14 mouse cellular contexts compared by ENCODE assay signal in the genomic region with DNA sequence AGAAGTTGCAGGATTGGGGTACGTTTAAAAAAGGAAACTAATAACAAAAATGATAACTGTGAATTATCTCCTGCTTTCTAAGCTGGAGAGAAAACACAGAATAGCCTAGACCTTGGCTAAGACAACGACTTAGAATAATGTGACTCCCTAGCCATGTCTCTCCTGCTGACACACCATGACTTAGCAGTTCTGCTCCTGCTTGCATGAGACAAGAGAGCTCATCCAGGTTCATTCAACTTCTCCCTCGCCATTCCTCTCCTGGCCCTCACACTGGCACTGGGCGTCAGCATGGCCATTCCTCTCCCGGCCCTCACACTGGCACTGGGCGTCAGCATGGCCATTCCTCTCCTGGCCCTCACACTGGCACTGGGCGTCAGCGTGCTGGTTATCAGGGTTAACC. TPM values are rescaled to one million over a fixed set of nuclear protein-coding genes. Genes with fewer than 3 reads are reported as not detected.
DNase-seq lines count a peak whose midpoint lies in the region; ATAC-seq and TF ChIP-seq lines count a peak whose summit lies in the region.
"Had no signal": no experiment of that assay in that cellular context is flagged by ENCODE, and none has a peak within 500 bp of the region (broad histone marks: within the 10 kb centered on the region; RNA-seq: fewer than 3 reads in every experiment).

No protein-coding gene starts in this region.

- H3K9ac ChIP-seq in MEL (ENCODE audit: control insufficient read depth, low read depth, low read length, poor library complexity, severe bottlenecking): peak overlapping the region; percentile 71
- H3K9ac ChIP-seq in liver, embryonic 16.5 days (ENCODE audit: low read depth, low read length): peak overlapping the region; percentile 64
- H3K9ac ChIP-seq in hindbrain, postnatal 0 days (replicated peaks; ENCODE audit: low read length): no peak overlapping the region
- H3K9ac ChIP-seq: limb, embryonic 12.5 days; midbrain, embryonic 12.5 days had no signal

- 15% methylated on average over 8 of the region's 8 CpGs for WGBS in liver, embryonic 16.5 days (ENCODE audit: insufficient replicate concordance)
- 89% methylated on average over 8 of the region's 8 CpGs for WGBS in hindbrain, postnatal 0 days

- TF ChIP-seq CTCF in MEL (IDR thresholded peaks at IDR 0.05 in 2 of 3, conservative IDR thresholded peaks at IDR 0.05 in 1 of 3; ENCODE audit: control insufficient read depth in 1 of 3, insufficient read depth in 1 of 3, low read depth in 2 of 3, low read length in 3 of 3, poor library complexity in 1 of 3, severe bottlenecking in 1 of 3): no peak
- TF ChIP-seq CTCF in hindbrain, postnatal 0 days (IDR thresholded peaks at IDR 0.05; ENCODE audit: low read depth): no peak

- peak; percentile 19 to 28 for DNase-seq in heart, adult 9 months (ENCODE audit: low spot score in 2 of 2)
- DNase-seq in heart, postnatal 14 days: no peak
- DNase-seq in MEL (ENCODE audit: low read depth, low spot score): peak; percentile 91
- DNase-seq in layer of hippocampus, postnatal 25 days (ENCODE audit: extremely low spot score in 1 of 2, low spot score in 1 of 2): no peak
- no peak for DNase-seq in layer of hippocampus, postnatal 36 days
- no peak for DNase-seq in hindbrain, postnatal 0 days (ENCODE audit: low spot score)
- DNase-seq: cerebellum, adult 9-10 months; thymus, postnatal 14 days had no signal

- no peaks in the 10 kb centered on the region for H3K9me3 ChIP-seq in MEL (replicated peaks; ENCODE audit: insufficient read depth, low read length)
- no peaks in the 10 kb centered on the region for H3K9me3 ChIP-seq in liver, embryonic 16.5 days (replicated peaks; ENCODE audit: control insufficient read depth, low read length)
- H3K9me3 ChIP-seq in hindbrain, postnatal 0 days (ENCODE audit: low read length): no peaks in the 10 kb centered on the region
- H3K9me3 ChIP-seq: limb, embryonic 12.5 days; midbrain, embryonic 12.5 days had no signal

- peak; percentile 55 to 67; a peak in 3 of 4 replicates for TF ChIP-seq EP300 in MEL (IDR thresholded peaks at IDR 0.05; ENCODE audit: low read depth in 1 of 2, low read length in 2 of 2)

- H3K4me3 ChIP-seq in MEL (ENCODE audit: control insufficient read depth in 1 of 2, insufficient read depth in 1 of 2, low read depth in 2 of 2, low read length in 2 of 2): peak overlapping the region; percentile 21 to 43; a peak in 3 of 4 replicates
- H3K4me3 ChIP-seq in liver, embryonic 16.5 days (ENCODE audit: low read depth, low read length): peak overlapping the region; percentile 78
- no peak overlapping the region for H3K4me3 ChIP-seq in hindbrain, postnatal 0 days (ENCODE audit: low read length)
- H3K4me3 ChIP-seq: limb, embryonic 12.5 days; midbrain, embryonic 12.5 days had no signal

- H3K4me1 ChIP-seq in MEL (ENCODE audit: control insufficient read depth in 1 of 2, insufficient read depth in 2 of 2, low read length in 2 of 2): peaks cover 32 to 38% of the 10 kb centered on the region in 2 experiments
- peaks cover 50% of the 10 kb centered on the region for H3K4me1 ChIP-seq in liver, embryonic 16.5 days (ENCODE audit: control insufficient read depth, low read depth, low read length)
- H3K4me1 ChIP-seq in hindbrain, postnatal 0 days (ENCODE audit: insufficient read depth, low read length): peaks cover 7% of the 10 kb centered on the region; the same call in 1 of the 2 replicates

- peak; percentile 23; the same call in 1 of the 2 replicates for ATAC-seq in common myeloid progenitor, adult 5-6 weeks (replicated peaks; ENCODE audit: low read depth, poor library complexity, severe bottlenecking)
- peak; percentile 43 for ATAC-seq in liver, embryonic 16.5 days (ENCODE audit: low read depth)
- ATAC-seq in hindbrain, postnatal 0 days: no peak
- ATAC-seq: Patski had no signal

- H3K27ac ChIP-seq in MEL (ENCODE audit: control insufficient read depth, low read depth, low read length): peak overlapping the region; percentile 96
- peak overlapping the region; percentile 89 for H3K27ac ChIP-seq in liver, embryonic 16.5 days (ENCODE audit: low read length)
- H3K27ac ChIP-seq in hindbrain, postnatal 0 days: no peak overlapping the region
- H3K27ac ChIP-seq: kidney, postnatal 0 days; limb, embryonic 12.5 days; midbrain, embryonic 12.5 days had no signal

- H3K4me2 ChIP-seq in liver, embryonic 16.5 days (ENCODE audit: low read depth, low read length): peak overlapping the region; percentile 89
- H3K4me2 ChIP-seq in hindbrain, postnatal 0 days (ENCODE audit: low read depth, low read length): no peak overlapping the region
- H3K4me2 ChIP-seq: limb, embryonic 12.5 days; midbrain, embryonic 12.5 days had no signal

- peaks cover 42% of the 10 kb centered on the region for H3K79me2 ChIP-seq in MEL (ENCODE audit: control insufficient read depth, insufficient read depth, low read length, poor library complexity)

- TF ChIP-seq RAD21 in MEL (IDR thresholded peaks at IDR 0.05; ENCODE audit: low read depth, low read length): no peak

- peaks cover 12 to 32% of the 10 kb centered on the region in 2 experiments for H3K36me3 ChIP-seq in MEL (ENCODE audit: control insufficient read depth in 1 of 2, insufficient read depth in 2 of 2, low read length in 2 of 2)
- peaks cover 15% of the 10 kb centered on the region for H3K36me3 ChIP-seq in liver, embryonic 16.5 days (ENCODE audit: control insufficient read depth, insufficient read depth)
- peaks cover 5% of the 10 kb centered on the region; the same call in 1 of the 2 replicates for H3K36me3 ChIP-seq in hindbrain, postnatal 0 days (ENCODE audit: insufficient read depth, low read length)

- H3K27me3 ChIP-seq in MEL (ENCODE audit: control insufficient read depth in 1 of 2, insufficient read depth in 2 of 2, low read length in 2 of 2): no peaks in the 10 kb centered on the region
- no peaks in the 10 kb centered on the region for H3K27me3 ChIP-seq in liver, embryonic 16.5 days (ENCODE audit: control insufficient read depth, insufficient read depth, low read depth, low read length)
- no peaks in the 10 kb centered on the region for H3K27me3 ChIP-seq in hindbrain, postnatal 0 days (ENCODE audit: insufficient read depth, low read length)
- H3K27me3 ChIP-seq: limb, embryonic 12.5 days; midbrain, embryonic 12.5 days; Patski had no signal

- intact Hi-C loops in heart, postnatal 14 days (cut with DNase I): no loop called here

- peak; percentile 19 to 70; a peak in 2 of 4 replicates for TF ChIP-seq POLR2A in MEL (IDR thresholded peaks at IDR 0.05; ENCODE audit: control insufficient read depth in 1 of 2, insufficient read depth in 1 of 2, low read depth in 1 of 2, low read length in 2 of 2, poor library complexity in 1 of 2)

TF ChIP-seq in MEL, 35 proteins besides CTCF, POLR2A, EP300 and RAD21 (continues in another document):
- TF ChIP-seq SMC3 (IDR thresholded peaks at IDR 0.05; ENCODE audit: low read depth, low read length): no peak
- TF ChIP-seq USF2 (IDR thresholded peaks at IDR 0.05; ENCODE audit: borderline replicate concordance in 1 of 2, insufficient read depth in 1 of 2, low read depth in 1 of 2, low read length in 2 of 2): no peak
- TF ChIP-seq ZKSCAN1 (IDR thresholded peaks at IDR 0.05; ENCODE audit: low read depth, low read length): no peak
- no peak for TF ChIP-seq TAL1 (IDR thresholded peaks at IDR 0.05; ENCODE audit: low read length)
- 0 out of 2 replicates have a peak, but pooled peaks have one; percentile 52 for TF ChIP-seq ZMIZ1 (IDR thresholded peaks at IDR 0.05; ENCODE audit: low read depth, low read length)
- no peak for TF ChIP-seq JUND (IDR thresholded peaks at IDR 0.05; ENCODE audit: low read depth, low read length)
- TF ChIP-seq USF1 (IDR thresholded peaks at IDR 0.05; ENCODE audit: low read depth, low read length): no peak
- no peak for TF ChIP-seq ZC3H11A (IDR thresholded peaks at IDR 0.05; ENCODE audit: low read depth, low read length)
- TF ChIP-seq TBP (IDR thresholded peaks at IDR 0.05; ENCODE audit: low read depth, low read length): peak; percentile 56
- TF ChIP-seq NRF1 (IDR thresholded peaks at IDR 0.05; ENCODE audit: insufficient read depth, low read depth, low read length, poor library complexity, severe bottlenecking): no peak
- no peak for TF ChIP-seq CHD1 (IDR thresholded peaks at IDR 0.05; ENCODE audit: low read depth, low read length)
- no peak for TF ChIP-seq RCOR1 (IDR thresholded peaks at IDR 0.05; ENCODE audit: low read depth, low read length)
- peak; percentile 85 for TF ChIP-seq SIN3A (IDR thresholded peaks at IDR 0.05; ENCODE audit: low read length)
- 0 out of 2 replicates have a peak, but pooled peaks have one; percentile 43 for TF ChIP-seq TCF12 (IDR thresholded peaks at IDR 0.05; ENCODE audit: low read depth, low read length)
- TF ChIP-seq MAFK (IDR thresholded peaks at IDR 0.05; ENCODE audit: borderline replicate concordance, low read depth, low read length): peak; percentile 92
- peak; percentile 70 for TF ChIP-seq MYC (IDR thresholded peaks at IDR 0.05; ENCODE audit: low read depth, low read length)
- peak; percentile 84 for TF ChIP-seq MXI1 (IDR thresholded peaks at IDR 0.05; ENCODE audit: low read depth, low read length)
- TF ChIP-seq MEF2A (IDR thresholded peaks at IDR 0.05; ENCODE audit: extremely low read depth, insufficient replicate concordance, low read depth, low read length, poor library complexity, severe bottlenecking): no peak
- TF ChIP-seq NELFE (IDR thresholded peaks at IDR 0.05; ENCODE audit: low read depth, low read length): peak; percentile 62
- no peak for TF ChIP-seq ELF1 (IDR thresholded peaks at IDR 0.05; ENCODE audit: low read depth, low read length)
- TF ChIP-seq GATA1 (IDR thresholded peaks at IDR 0.05; ENCODE audit: low read depth, low read length): 0 out of 2 replicates have a peak, but pooled peaks have one; percentile 25
- TF ChIP-seq GABPA (IDR thresholded peaks at IDR 0.05; ENCODE audit: low read depth, low read length): peak; percentile 100
- no peak for TF ChIP-seq ZNF384 (IDR thresholded peaks at IDR 0.05; ENCODE audit: low read depth, low read length)
- TF ChIP-seq BHLHE40 (IDR thresholded peaks at IDR 0.05; ENCODE audit: borderline replicate concordance, low read depth, low read length): no peak

RNA-seq across cellular contexts. Expression of a gene that starts 4.7 kb away (rescaled TPM):
- total RNA-seq in heart, postnatal 14 days (2021): 100 to 1,000 TPM; 191 to 200 TPM
- 36.4 and 48.3 TPM in 2 replicates for total RNA-seq in MEL (2012; rRNA removed)
- 10 to 100 TPM; 74.3 to 82.0 TPM for polyA plus RNA-seq in MEL (2012; ENCODE audit: insufficient read depth in 1 of 2, insufficient read length in 2 of 2, low read depth in 1 of 2, low replicate concordance in 2 of 2, missing spikeins in 1 of 2)
- total RNA-seq in common myeloid progenitor, adult 5-6 weeks (2017): 44.3 and 49.5 TPM in 2 replicates
- 270 and 309 TPM in 2 replicates for polyA plus RNA-seq in liver, embryonic 16.5 days (2015; fragmentation: Nextera tagmentation; extraction: Ambion mirVana)
- total RNA-seq in layer of hippocampus, postnatal 25 days (2021): 10 to 100 TPM; 56.7 to 60.8 TPM
- 10 to 100 TPM; 50.4 to 60.1 TPM for total RNA-seq in layer of hippocampus, postnatal 36 days (2021)
- total RNA-seq in hindbrain, postnatal 0 days (2014; rRNA removed): 112 and 116 TPM in 2 replicates
- polyA plus RNA-seq in hindbrain, postnatal 0 days (2015; fragmentation: Nextera tagmentation; extraction: Ambion mirVana): 58.5 and 71.4 TPM in 2 replicates

Comparison
In these comparisons a context has a peak if more than half of its experiments do, and no peak if none do; other contexts are left out.
1. DNase-seq: peak in heart, adult 9 months (2 of 2) and MEL (single experiment); none in heart, postnatal 14 days (0 of 2), layer of hippocampus, postnatal 25 days (0 of 2), layer of hippocampus, postnatal 36 days (0 of 2) and hindbrain, postnatal 0 days (single experiment).